Mouse (Mus musculus) liver, embryonic 15.5 days (tissue): ENCODE results near the gene Gm2016. TPM values are rescaled to one million over a fixed set of nuclear protein-coding genes. Genes with fewer than 3 reads are reported as not detected.
"Not testable (repeated sequence)": the region's sequence is repeated elsewhere in the genome, so short reads cannot be mapped to it uniquely, and the experiment has no call there.

Source experiments
- ATAC-seq: fragments of 200-750 bp; cut with Nextera tagmentation; 2 replicates; pipeline ENCODE4 v1.8.0; 2017; ENCODE audit warnings: moderate number of reproducible peaks, mild to moderate bottlenecking, moderate library complexity; ENCODE audit not compliant: insufficient read depth
- H3K27ac ChIP-seq: fragments of 300-500 bp; sonication (generic); replicated peaks from 2 replicates; pipeline ENCODE4 v1.5.1; 2015; ENCODE audit warnings: mild to moderate bottlenecking, inconsistent platforms
- H3K27me3 ChIP-seq: fragments of 300-500 bp; sonication (generic); 2 replicates; pipeline ENCODE4 v1.6.1; 2015; ENCODE audit warnings: mild to moderate bottlenecking, inconsistent platforms
- H3K36me3 ChIP-seq: fragments of 300-500 bp; sonication (generic); replicated peaks from 2 replicates; pipeline ENCODE4 v1.6.1; 2015; ENCODE audit warnings: moderate library complexity, mild to moderate bottlenecking, inconsistent platforms
- H3K4me1 ChIP-seq: fragments of 300-500 bp; sonication (generic); replicated peaks from 2 replicates; pipeline ENCODE4 v1.6.1; 2015; ENCODE audit warnings: inconsistent platforms
- H3K4me2 ChIP-seq: fragments of 300-500 bp; sonication (generic); 2 replicates; pipeline ENCODE4 v1.6.1; 2015; ENCODE audit warnings: moderate library complexity, mild to moderate bottlenecking, inconsistent platforms
- H3K4me3 ChIP-seq: fragments of 300-500 bp; sonication (generic); replicated peaks from 2 replicates; pipeline ENCODE4 v1.5.1; 2015; ENCODE audit warnings: mild to moderate bottlenecking, inconsistent platforms
- H3K9ac ChIP-seq: fragments of 300-500 bp; sonication (generic); 2 replicates; pipeline ENCODE4 v1.6.1; 2015; ENCODE audit warnings: moderate library complexity, mild to moderate bottlenecking, inconsistent platforms
- H3K9me3 ChIP-seq: fragments of 300-500 bp; sonication (generic); replicated peaks from 2 replicates; pipeline ENCODE4 v1.6.1; 2016; ENCODE audit warnings: inconsistent platforms
- WGBS: fragments of 180-500 bp; shearing (Covaris S2); methylation state at CpG from one replicate; pipeline ENCODE4 v1.1.7; 2015; ENCODE audit warnings: mixed read lengths; ENCODE audit not compliant: insufficient replicate concordance; 5-methylcytosine and 5-hydroxymethylcytosine counted together
- polyA plus RNA-seq: library from polyadenylated mRNA; unstranded; fragments of >200 nt; fragmentation: Nextera tagmentation; extraction: Ambion mirVana; gene quantifications from 2 replicates; pipeline ENCODE4 v1.2.1, GENCODE M21; 2015

Gm2016 gene
- polyA plus RNA-seq, result not detected in 2 replicates

DNA sequence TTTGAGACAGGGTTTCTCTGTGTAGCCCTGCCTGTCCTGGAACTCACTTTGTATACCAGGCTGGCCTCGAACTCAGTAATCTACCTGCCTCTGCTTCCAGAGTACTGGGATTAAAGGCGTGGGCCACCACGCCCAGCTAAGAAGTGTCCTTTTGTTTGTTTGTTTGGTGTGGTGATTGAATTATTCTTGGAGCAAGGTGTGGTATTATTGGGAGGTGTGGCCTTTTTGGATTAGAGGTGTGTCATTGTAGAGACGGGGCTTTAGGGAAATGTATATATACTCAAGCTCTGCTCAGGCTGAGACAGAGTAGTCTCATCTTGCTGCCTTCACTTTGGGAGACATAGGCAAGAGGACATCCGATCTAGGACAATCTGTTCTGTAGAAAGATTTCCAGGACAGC lies at the start of gene Gm2016:
Gene Gm2016, plus strand, starts transcription at position 301 of the 400 bp plus-strand sequence.
- not testable (repeated sequence) for ATAC-seq, H3K9ac ChIP-seq

GRCm38 (mm10) chr12:87842239-87842638 lies 31.6 kb upstream of the Gm2016 start, which contains the start of gene Gm2001:
TSS of gene Gm2001 (minus strand) at chr12:87842339.
- not testable (repeated sequence) for H3K4me1 ChIP-seq, ATAC-seq, H3K36me3 ChIP-seq, H3K9me3 ChIP-seq, H3K4me2 ChIP-seq, H3K27ac ChIP-seq, H3K9ac ChIP-seq, H3K27me3 ChIP-seq, H3K4me3 ChIP-seq
- WGBS, result 54% methylated on average over 2 of the region's 2 CpGs

More for the DNA sequence above, at the start of gene Gm2016:
- H3K4me1 ChIP-seq, H3K36me3 ChIP-seq, H3K9me3 ChIP-seq, H3K4me3 ChIP-seq, H3K27me3 ChIP-seq, H3K4me2 ChIP-seq, H3K27ac ChIP-seq: not testable (repeated sequence)
- 54% methylated on average over 5 of the region's 5 CpGs for WGBS

DNA sequence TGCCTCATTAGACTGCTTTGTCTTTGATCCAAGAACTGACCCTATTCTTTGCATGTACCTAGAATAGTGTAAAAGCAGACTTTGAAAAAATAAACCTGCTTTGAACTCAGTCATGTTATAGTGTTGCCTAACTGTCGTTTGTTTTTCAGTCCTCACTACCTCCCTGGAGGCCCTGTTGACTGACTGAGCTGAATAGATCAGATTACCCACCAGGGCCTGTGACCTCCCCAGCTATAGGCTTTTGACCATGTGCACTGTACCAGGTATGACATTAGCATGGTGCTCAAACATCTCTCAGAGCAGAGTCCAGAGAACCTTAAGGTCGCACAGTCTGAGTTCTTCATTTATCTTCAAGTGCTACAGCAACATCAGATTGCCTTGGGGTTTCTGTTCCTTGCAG lies 23.2 kb upstream of the Gm2016 start:
- H3K27ac ChIP-seq, H3K4me2 ChIP-seq, H3K36me3 ChIP-seq, H3K4me1 ChIP-seq, H3K27me3 ChIP-seq, H3K4me3 ChIP-seq, H3K9me3 ChIP-seq, H3K9ac ChIP-seq: not testable (repeated sequence)
- WGBS, result no CpG with 5 or more reads among the region's 2 CpGs
- ATAC-seq, result peak; percentile 62

DNA sequence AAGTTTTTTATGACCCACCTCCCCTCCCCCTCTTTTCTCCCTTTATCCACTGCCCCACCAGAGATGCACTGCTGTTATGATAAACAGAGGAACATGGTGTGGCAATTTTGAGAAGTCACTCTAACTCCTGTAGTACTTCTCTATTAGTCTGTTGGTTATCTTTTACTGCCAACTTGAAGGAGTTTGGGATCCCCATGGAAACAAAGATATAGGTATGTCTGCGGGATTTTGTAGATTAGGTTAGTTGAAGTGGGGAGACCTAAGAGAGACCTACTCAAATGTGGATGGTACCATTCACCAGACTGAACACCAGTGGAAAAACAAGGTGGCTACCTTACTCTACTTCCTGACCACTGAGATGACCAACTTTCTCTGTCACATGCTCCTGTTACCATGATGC lies 17.8 kb upstream of the Gm2016 start:
- H3K4me3 ChIP-seq, H3K27ac ChIP-seq, H3K4me2 ChIP-seq, H3K9me3 ChIP-seq, H3K4me1 ChIP-seq, H3K27me3 ChIP-seq, H3K9ac ChIP-seq, H3K36me3 ChIP-seq, ATAC-seq: not testable (repeated sequence)
- WGBS, result 46% methylated on average over 1 of the region's 1 CpGs

DNA sequence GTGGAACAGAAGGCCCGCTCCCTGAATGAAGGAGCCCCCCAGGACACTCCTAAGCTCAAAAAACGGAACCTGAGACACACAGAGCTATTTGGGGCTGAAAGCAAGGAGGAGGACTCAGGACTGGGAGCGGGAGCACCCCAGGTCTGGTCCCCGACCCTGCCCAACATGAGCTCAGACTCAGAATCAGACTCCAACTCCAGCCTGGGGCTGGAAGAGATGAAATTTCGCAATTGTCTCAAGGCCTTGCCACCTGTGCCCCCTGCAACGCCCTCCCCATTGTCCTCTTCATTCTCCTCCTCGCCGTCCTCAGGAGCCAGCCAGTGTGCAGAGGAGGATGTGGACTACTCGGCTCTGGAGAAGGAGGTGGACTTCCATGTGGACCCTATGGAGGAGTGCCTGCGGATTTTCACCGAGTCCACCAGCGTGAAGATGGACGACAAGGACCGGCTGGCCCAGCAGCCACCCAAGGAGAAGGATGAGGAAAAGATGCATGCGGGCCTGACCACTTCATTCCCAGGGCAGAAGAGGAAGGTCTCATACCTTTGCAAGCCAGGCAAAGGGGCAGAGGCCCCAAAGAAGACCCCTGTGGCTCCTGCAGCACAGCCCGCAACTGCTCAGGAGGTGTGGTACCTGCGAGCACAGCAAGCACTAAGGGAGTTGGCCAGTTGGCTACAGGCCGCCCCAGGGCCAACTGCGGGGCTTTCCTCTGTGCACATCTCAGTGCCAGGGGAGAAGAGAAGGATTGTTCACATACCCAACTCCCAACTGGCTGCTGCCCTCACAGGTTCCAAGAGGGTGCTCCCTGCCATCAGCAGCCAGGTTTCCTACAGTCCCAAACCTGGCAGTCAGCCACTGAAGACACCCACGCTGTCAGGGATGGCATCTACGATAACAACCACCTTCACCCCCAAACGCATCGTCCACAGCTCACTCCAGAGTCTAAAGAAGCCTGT lies 11.9 kb upstream of the Gm2016 start:
- not testable (repeated sequence) for H3K9me3 ChIP-seq, H3K9ac ChIP-seq

DNA sequence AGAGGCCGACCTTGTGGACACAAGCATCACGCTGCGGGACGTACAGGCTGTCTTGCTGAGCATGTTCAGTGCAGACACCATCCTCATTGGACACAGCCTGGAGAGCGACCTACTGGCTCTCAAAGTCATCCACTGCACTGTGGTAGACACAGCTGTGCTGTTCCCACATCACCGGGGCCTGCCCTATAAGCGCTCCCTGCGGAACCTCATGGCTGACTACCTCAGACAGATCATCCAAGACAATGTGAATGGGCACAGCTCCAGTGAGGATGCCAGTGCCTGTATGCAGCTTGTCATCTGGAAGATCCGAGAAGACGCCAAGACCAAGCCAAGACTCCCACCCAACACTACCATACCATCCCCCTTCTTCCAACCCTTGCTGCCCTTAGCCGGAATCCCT lies 10.2 kb upstream of the Gm2016 start:
- H3K27ac ChIP-seq, H3K27me3 ChIP-seq, H3K4me2 ChIP-seq, H3K9me3 ChIP-seq, H3K4me3 ChIP-seq, H3K9ac ChIP-seq, ATAC-seq, H3K36me3 ChIP-seq, H3K4me1 ChIP-seq: not testable (repeated sequence)
- WGBS, result 79% methylated on average over 10 of the region's 11 CpGs

More for the DNA sequence above, 11.9 kb upstream of the Gm2016 start:
- WGBS, result 64% methylated on average over 23 of the region's 23 CpGs
- not testable (repeated sequence) for H3K27me3 ChIP-seq, H3K4me3 ChIP-seq, ATAC-seq, H3K27ac ChIP-seq, H3K4me2 ChIP-seq, H3K4me1 ChIP-seq, H3K36me3 ChIP-seq

- whole genome bisulfite sequencing, result 54% methylated on average over 2 of the region's 2 CpGs
- not testable (repeated sequence) for H3K9me3 ChIP-seq, ATAC-seq, H3K9ac ChIP-seq, H3K27me3 ChIP-seq, H3K27ac ChIP-seq, H3K4me2 ChIP-seq, H3K4me3 ChIP-seq, H3K4me1 ChIP-seq, H3K36me3 ChIP-seq
Measured at GRCm38 (mm10) chr12:87864048-87864447, 9.8 kb upstream of the Gm2016 start.

DNA sequence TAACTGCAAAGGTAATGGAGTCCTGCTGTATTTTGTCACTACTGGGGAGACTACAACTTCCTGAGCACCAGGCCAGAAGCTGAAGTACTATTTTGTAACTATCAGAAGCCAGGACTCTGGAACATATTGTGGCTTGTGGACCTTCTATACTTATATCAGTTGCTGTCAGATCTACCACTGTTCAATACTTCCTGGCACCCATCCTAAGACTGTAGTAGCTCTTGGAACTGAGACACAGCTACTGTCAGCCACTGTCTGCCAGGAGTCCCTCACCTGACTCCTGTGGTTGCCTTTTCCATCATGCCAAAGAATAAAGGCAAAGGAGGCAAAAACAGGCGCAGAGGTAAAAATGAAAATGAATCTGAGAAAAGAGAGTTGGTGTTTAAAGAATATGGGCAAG lies 21.2 kb downstream of the Gm2016 start, which contains the start of gene Gm2022:
Gene Gm2022, plus strand, starts transcription at position 301 of the 400 bp plus-strand sequence.
- WGBS, result 79% methylated on average over 1 of the region's 1 CpGs
- not testable (repeated sequence) for H3K27ac ChIP-seq, H3K4me3 ChIP-seq, H3K4me2 ChIP-seq, H3K27me3 ChIP-seq, H3K9ac ChIP-seq, ATAC-seq, H3K4me1 ChIP-seq, H3K36me3 ChIP-seq, H3K9me3 ChIP-seq

DNA sequence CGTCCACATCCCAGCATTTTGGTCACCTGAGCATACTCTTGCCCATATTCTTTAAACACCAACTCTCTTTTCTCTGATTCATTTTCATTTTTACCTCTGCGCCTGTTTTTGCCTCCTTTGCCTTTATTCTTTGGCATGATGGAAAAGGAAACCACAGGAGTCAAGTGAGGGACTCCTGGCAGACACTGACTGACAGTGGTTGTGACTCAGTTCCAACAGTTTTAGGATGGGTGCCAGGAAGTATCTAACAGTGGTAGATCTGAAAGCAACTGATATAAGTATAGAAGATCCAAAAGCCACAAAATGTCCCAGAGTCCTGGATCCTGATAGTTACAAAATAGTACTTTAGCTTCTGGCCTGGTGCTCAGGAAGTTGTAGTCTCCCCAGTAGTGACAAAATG lies 45.8 kb downstream of the Gm2016 start, which contains the start of gene Gm2035:
Gene Gm2035, minus strand, starts transcription at position 137 of the 400 bp plus-strand sequence.
- H3K4me1 ChIP-seq, H3K4me3 ChIP-seq, H3K27me3 ChIP-seq, H3K36me3 ChIP-seq, ATAC-seq, H3K9ac ChIP-seq, H3K9me3 ChIP-seq, H3K27ac ChIP-seq, H3K4me2 ChIP-seq: not testable (repeated sequence)
- WGBS, result 38% methylated on average over 2 of the region's 2 CpGs
